Mouse (Mus musculus) kidney, postnatal 0 days (tissue): ENCODE measurements at regions not wholly inside any gene's neighbourhood (a gene's known extent, or its start where the extent isn't known, plus 50 kb on each side); places are given as distances from the start of the nearest gene placed in this dataset.

ENCODE experiments used
- ATAC-seq: fragments of 200-750 bp; cut with Nextera tagmentation; replicated peaks from 2 replicates; pipeline ENCODE4 v1.8.0; 2017; ENCODE audit warnings: low read depth, moderate number of reproducible peaks, moderate TSS enrichment, moderate library complexity; ENCODE audit not compliant: low FRiP score
- DNase-seq: peaks from one replicate; pipeline ENCODE4 v3.0.0-alpha.2; 2016; ENCODE audit warnings: low spot score
- H3K27ac ChIP-seq: fragments of 300-500 bp; sonication (generic); 2 replicates; pipeline ENCODE4 v1.5.1; 2014; ENCODE audit warnings: mild to moderate bottlenecking
- H3K27me3 ChIP-seq: fragments of 300-500 bp; sonication (generic); 2 replicates; pipeline ENCODE4 v1.6.1; 2014; ENCODE audit warnings: low read length, mixed read lengths; ENCODE audit not compliant: insufficient read depth
- H3K36me3 ChIP-seq: fragments of 300-500 bp; sonication (generic); 2 replicates; pipeline ENCODE4 v1.6.1; 2014; ENCODE audit warnings: low read length, mixed read lengths; ENCODE audit not compliant: insufficient read depth
- H3K4me1 ChIP-seq: fragments of 300-500 bp; sonication (generic); replicated peaks from 2 replicates; pipeline ENCODE4 v1.6.1; 2014; ENCODE audit warnings: antibody characterized with exemption, low read length, mixed read lengths; ENCODE audit not compliant: insufficient read depth
- H3K4me2 ChIP-seq: fragments of 300-500 bp; sonication (generic); 2 replicates; pipeline ENCODE4 v1.6.1; 2014; ENCODE audit warnings: mild to moderate bottlenecking, low read length, moderate library complexity, mixed read lengths
- H3K4me3 ChIP-seq: fragments of 300-500 bp; sonication (generic); replicated peaks from 2 replicates; pipeline ENCODE4 v1.5.1; 2014; ENCODE audit warnings: low read depth, low read length
- H3K9ac ChIP-seq: fragments of 300-500 bp; sonication (generic); 2 replicates; pipeline ENCODE4 v1.6.1; 2014; ENCODE audit warnings: low read depth, low read length
- H3K9me3 ChIP-seq: fragments of 300-500 bp; sonication (generic); replicated peaks from 2 replicates; pipeline ENCODE4 v1.6.1; 2016; ENCODE audit warnings: low read length, inconsistent platforms, mixed read lengths
- CTCF ChIP-seq: IDR thresholded peaks from 2 replicates; pipeline ENCODE4 v1.5.1; 2016; ENCODE audit warnings: antibody characterized with exemption, low read depth, mild to moderate bottlenecking, moderate library complexity
- WGBS: fragments of 180-500 bp; shearing (Covaris S2); extraction: QIAGEN DNeasy Blood & Tissue Kit; methylation state at CpG from one replicate; pipeline ENCODE4 v1.1.7; 2014; 5-methylcytosine and 5-hydroxymethylcytosine counted together

DNA sequence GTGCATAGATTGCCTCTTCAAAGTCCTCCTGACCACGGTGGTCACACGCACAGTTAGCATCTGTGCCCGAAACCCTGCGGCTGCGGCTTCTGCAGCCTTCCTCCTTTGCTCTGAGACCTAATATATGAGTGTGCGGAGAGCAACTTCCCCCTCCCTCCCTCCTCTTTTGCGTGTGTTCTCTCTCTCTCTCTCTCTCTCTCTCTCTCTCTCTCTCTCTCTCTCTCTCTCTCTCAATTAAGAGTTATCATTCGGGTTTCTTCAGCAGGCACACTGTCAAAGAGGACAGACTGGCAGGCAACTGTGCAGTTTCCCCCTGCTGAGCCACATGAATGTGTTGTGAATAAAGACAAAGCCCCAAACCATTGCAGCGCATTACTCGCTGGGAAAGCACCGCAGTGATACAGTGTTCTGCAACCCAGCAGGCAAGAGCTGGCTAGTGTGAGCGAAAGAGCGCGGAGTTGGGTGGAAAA is 900.8 kb downstream of the Mat2b start:
- Histone ChIP-seq H3K4me3 (peak overlapping the region; percentile 17), H3K4me2 (peak overlapping the region; percentile 46), H3K4me1 (no peaks in the 10 kb centered on the region), H3K36me3 (no peaks in the 10 kb centered on the region), H3K27me3 (no peaks in the 10 kb centered on the region), H3K27ac (no peak overlapping the region), H3K9me3 (no peaks in the 10 kb centered on the region), H3K9ac (no peak overlapping the region)
- DNase-seq (peak; percentile 26), ATAC-seq (no peak)
- TF ChIP-seq CTCF = no peak
- 3% methylated on average over 14 of the region's 14 CpGs for WGBS

DNA sequence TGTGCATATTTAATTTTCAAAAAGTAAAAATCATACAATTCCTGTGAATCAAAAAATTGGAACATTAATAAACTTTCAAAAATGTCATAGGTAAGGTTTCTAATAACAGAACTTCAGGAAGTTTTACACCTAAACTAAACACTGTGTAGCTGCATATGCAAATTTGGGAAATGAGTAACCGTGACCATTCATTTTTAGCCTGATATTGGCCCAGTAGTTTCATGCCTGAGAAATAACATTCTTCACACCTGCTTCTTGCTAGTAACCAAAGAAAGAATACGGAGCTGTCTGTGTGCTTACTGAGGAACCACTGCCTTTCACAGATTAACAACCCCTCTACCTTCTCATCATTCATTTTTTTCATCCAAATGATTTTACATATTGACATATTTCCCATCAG is 902.9 kb downstream of the Mat2b start:
- H3K27ac ChIP-seq = no peak overlapping the region
- TF ChIP-seq CTCF = no peak

More for the DNA sequence above, 902.9 kb downstream of the Mat2b start:
- Histone ChIP-seq H3K4me1 (no peaks in the 10 kb centered on the region), H3K9ac (no peak overlapping the region), H3K4me2 (no peak overlapping the region), H3K9me3 (no peaks in the 10 kb centered on the region), H3K27me3 (no peaks in the 10 kb centered on the region), H3K4me3 (no peak overlapping the region), H3K36me3 (no peaks in the 10 kb centered on the region)
- DNase-seq (no peak), ATAC-seq (no peak)
- WGBS = 90% methylated on average over 2 of the region's 2 CpGs
